Mouse (Mus musculus): ENCODE measurements around the gene Mpeg1.

- TF ChIP-seq CTCF (conservative IDR thresholded peaks at IDR 0.05 in 1 of 2, IDR thresholded peaks at IDR 0.05 in 1 of 2; ENCODE audit: low read depth in 2 of 2, low read length in 2 of 2) (no peak), EP300 (IDR thresholded peaks at IDR 0.05; ENCODE audit: low read length) (no peak), ELF1 (IDR thresholded peaks at IDR 0.05; ENCODE audit: low read depth, low read length) (no peak), USF2 (conservative IDR thresholded peaks at IDR 0.05; ENCODE audit: low read depth, low read length) (no peak), MXI1 (IDR thresholded peaks at IDR 0.05; ENCODE audit: low read depth, low read length) (no peak), GABPA (IDR thresholded peaks at IDR 0.05; ENCODE audit: insufficient replicate concordance, low read depth, low read length) (no peak), CHD2 (IDR thresholded peaks at IDR 0.05; ENCODE audit: low read length) (no peak), IRF4 (IDR thresholded peaks at IDR 0.05; ENCODE audit: low read depth, low read length) (no peak), JUN (IDR thresholded peaks at IDR 0.05; ENCODE audit: insufficient read depth, low read depth, low read length) (no peak), ZKSCAN1 (IDR thresholded peaks at IDR 0.05; ENCODE audit: borderline replicate concordance, low read depth, low read length) (no peak), MAX (IDR thresholded peaks at IDR 0.05; ENCODE audit: low read length) (no peak)
Observed at GRCm38 (mm10) chr19:12499485-12499884, 38.9 kb downstream of the Mpeg1 start.
